Mouse (Mus musculus) heart, embryonic 14.5 days (tissue): ENCODE results near the gene Marc1. TPM values are rescaled to one million over a fixed set of nuclear protein-coding genes. Genes with fewer than 3 reads are reported as not detected.

ENCODE experiments used
- ATAC-seq: fragments of 200-750 bp; cut with Nextera tagmentation; 2 replicates; pipeline ENCODE4 v1.8.0; 2017; ENCODE audit warnings: low read depth, moderate TSS enrichment; ENCODE audit not compliant: insufficient number of reproducible peaks, insufficient read depth, low FRiP score
- H3K27ac ChIP-seq, 2 experiments: fragments of 200-500 bp in 1 of 2; fragments of 300-500 bp in 1 of 2; sonication (generic) in 1 of 2; replicated peaks in 1 of 2; 2 replicates each; pipeline ENCODE4 v1.5.1; 2012 to 2014; ENCODE audit warnings: low read depth in 2 of 2, low read length in 2 of 2, control low read depth in 1 of 2, mild to moderate bottlenecking in 1 of 2, mixed read lengths in 1 of 2; ENCODE audit not compliant: control insufficient read depth in 1 of 2, insufficient read depth in 1 of 2
- H3K27me3 ChIP-seq: fragments of 300-500 bp; sonication (generic); 2 replicates; pipeline ENCODE4 v1.6.1; 2014; ENCODE audit warnings: mild to moderate bottlenecking, low read length, control low read depth; ENCODE audit not compliant: control insufficient read depth, insufficient read depth
- H3K36me3 ChIP-seq: fragments of 300-500 bp; sonication (generic); 2 replicates; pipeline ENCODE4 v1.6.1; 2014; ENCODE audit warnings: mild to moderate bottlenecking, control low read depth, low read length, mixed read lengths; ENCODE audit not compliant: control insufficient read depth, insufficient read depth
- H3K4me1 ChIP-seq, 2 experiments: fragments of 200-500 bp in 1 of 2; fragments of 300-500 bp in 1 of 2; sonication (generic) in 1 of 2; 2 replicates each; pipeline ENCODE4 v1.6.1; 2012 to 2014; ENCODE audit warnings: low read length in 2 of 2, control low read depth in 1 of 2, mixed read lengths in 1 of 2; ENCODE audit not compliant: control insufficient read depth in 2 of 2, insufficient read depth in 2 of 2
- H3K4me2 ChIP-seq: fragments of 300-500 bp; sonication (generic); 2 replicates; pipeline ENCODE4 v1.6.1; 2014; ENCODE audit warnings: mild to moderate bottlenecking, low read length
- H3K4me3 ChIP-seq, 2 experiments: fragments of 200-500 bp in 1 of 2; fragments of 300-500 bp in 1 of 2; sonication (generic) in 1 of 2; 2 replicates each; pipeline ENCODE4 v1.5.1; 2012 to 2014; ENCODE audit warnings: low read length in 2 of 2, mild to moderate bottlenecking in 2 of 2, control low read depth in 1 of 2, low read depth in 1 of 2, moderate library complexity in 1 of 2; ENCODE audit not compliant: control insufficient read depth in 1 of 2, insufficient read depth in 1 of 2
- H3K9ac ChIP-seq: fragments of 300-500 bp; sonication (generic); 2 replicates; pipeline ENCODE4 v1.6.1; 2014; ENCODE audit warnings: mild to moderate bottlenecking, low read length
- H3K9me3 ChIP-seq: fragments of 300-500 bp; sonication (generic); 2 replicates; pipeline ENCODE4 v1.6.1; 2016; ENCODE audit warnings: low read length, control low read depth; ENCODE audit not compliant: control insufficient read depth
- WGBS: fragments of 180-500 bp; shearing (Covaris S2); extraction: QIAGEN DNeasy Blood & Tissue Kit; methylation state at CpG from one replicate; pipeline ENCODE4 v1.1.7; 2014; 5-methylcytosine and 5-hydroxymethylcytosine counted together
- microRNA counts: library from miRNA; unstranded; fragments of <30 nt; microRNA quantifications from one replicate; lab custom pipeline; 2016
- microRNA-seq: library from miRNA; unstranded; fragments of <30 nt; microRNA quantifications from one replicate; pipeline ENCODE4, GENCODE M21; 2016
- polyA plus RNA-seq: library from polyadenylated mRNA; unstranded; fragments of >200 nt; fragmentation: Nextera tagmentation; extraction: Ambion mirVana; gene quantifications from 2 replicates; pipeline ENCODE4 v1.2.1, GENCODE M21; 2014

Gene Marc1
- polyA plus RNA-seq, 1 experiment from 2014 or later, result not detected

- Histone ChIP-seq H3K4me3 (no peak overlapping the region), H3K4me2 (no peak overlapping the region), H3K36me3 (no peaks in the 10 kb centered on the region), H3K27me3 (no peaks in the 10 kb centered on the region), H3K9me3 (no peaks in the 10 kb centered on the region), H3K4me1 (peaks cover 8 to 9% of the 10 kb centered on the region in 2 experiments; a peak in 3 of 4 replicates), H3K9ac (no peak overlapping the region), H3K27ac (no peak overlapping the region)
- no peak for ATAC-seq
- 70% methylated on average over 11 of the region's 11 CpGs for WGBS
These were observed 60.9 kb downstream of the Marc1 start for GRCm38 (mm10) chr1:184750114-184750664.

- Histone ChIP-seq H3K4me2 (no peak overlapping the region), H3K9me3 (no peaks in the 10 kb centered on the region), H3K36me3 (no peaks in the 10 kb centered on the region), H3K4me3 (no peak overlapping the region), H3K4me1 (peaks cover 9 to 10% of the 10 kb centered on the region in 2 experiments), H3K9ac (no peak overlapping the region), H3K27ac (peak overlapping the region; percentile 42 to 76; a peak in 3 of 4 replicates), H3K27me3 (no peaks in the 10 kb centered on the region)
- peak; percentile 69 for ATAC-seq
- 34% methylated on average over 14 of the region's 14 CpGs for WGBS
These were observed 62.4 kb downstream of the Marc1 start for GRCm38 (mm10) chr1:184748692-184749152.

GRCm38 (mm10) chr1:184737876-184738479, 73.1 kb downstream of the Marc1 start:
- Histone ChIP-seq H3K9me3 (no peaks in the 10 kb centered on the region), H3K9ac (no peak overlapping the region), H3K36me3 (no peaks in the 10 kb centered on the region), H3K4me3 (no peak overlapping the region), H3K4me2 (0 out of 2 replicates have a peak overlapping the region, but pooled peaks have one; percentile 25), H3K4me1 (peaks cover under 1 to 17% of the 10 kb centered on the region in 2 experiments; a peak in 3 of 4 replicates), H3K27ac (no peak overlapping the region), H3K27me3 (peaks cover 44% of the 10 kb centered on the region)
- no peak for ATAC-seq
- WGBS, result 3% methylated on average over 11 of the region's 14 CpGs

GRCm38 (mm10) chr1:184737228-184737627, 73.9 kb downstream of the Marc1 start:
- Histone ChIP-seq H3K27me3 (peaks cover 49% of the 10 kb centered on the region), H3K4me3 (no peak overlapping the region), H3K9me3 (no peaks in the 10 kb centered on the region), H3K4me2 (no peak overlapping the region), H3K27ac (no peak overlapping the region), H3K9ac (no peak overlapping the region), H3K36me3 (no peaks in the 10 kb centered on the region), H3K4me1 (peaks cover 2 to 23% of the 10 kb centered on the region in 2 experiments; a peak in 3 of 4 replicates)
- ATAC-seq, result no peak
- 33% methylated on average over 2 of the region's 2 CpGs for WGBS

MicroRNAs within 50 kb of the gene (microRNA counts, 519-probe panel; counts per million panel counts)
- microRNA mmu-miR-1981 (lab: Ali Mortazavi, UCI), result 322 counts per million, percentile 70 among the panel's probes with 10 or more counts

Small RNA genes lying within 50 kb of the gene (microRNA-seq; reads per million reads assigned to microRNA genes)
- 155 reads per million, percentile 57 among the genes with 10 or more reads in this experiment for gene Mir1981

Other genes starting within 250 kb of the Marc1 start
- gene Hlx, start 78.7 kb downstream of the Marc1 start, polyA plus RNA-seq, result 7.1 and 7.7 TPM in 2 replicates
- 144 and 148 TPM in 2 replicates for gene Marc2, start 35.1 kb upstream of the Marc1 start, polyA plus RNA-seq
- gene C130074G19Rik, start 71.9 kb upstream of the Marc1 start, polyA plus RNA-seq, result 1.3 and 1.5 TPM in 2 replicates
- 2.2 TPM in 2 replicates for gene Mark1, start 188.3 kb upstream of the Marc1 start, polyA plus RNA-seq